Mouse (Mus musculus) neural tube, embryonic 14.5 days (tissue): ENCODE results near the gene Dhodh. TPM values are rescaled to one million over a fixed set of nuclear protein-coding genes. Genes with fewer than 3 reads are reported as not detected.

ENCODE experiments used
- ATAC-seq: fragments of 200-750 bp; cut with Nextera tagmentation; 2 replicates; pipeline ENCODE4 v1.8.0; 2017; ENCODE audit warnings: low read depth, mild to moderate bottlenecking, moderate TSS enrichment, moderate library complexity
- H3K27ac ChIP-seq: fragments of 300-500 bp; sonication (generic); 2 replicates; pipeline ENCODE4 v1.5.1; 2014; ENCODE audit warnings: low read depth, mild to moderate bottlenecking, control low read depth, low read length, moderate library complexity, mixed read lengths
- H3K27me3 ChIP-seq: fragments of 300-500 bp; sonication (generic); 2 replicates; pipeline ENCODE4 v1.6.1; 2014; ENCODE audit warnings: low read length; ENCODE audit not compliant: control insufficient read depth, insufficient read depth
- H3K36me3 ChIP-seq: fragments of 300-500 bp; sonication (generic); 2 replicates; pipeline ENCODE4 v1.6.1; 2014; ENCODE audit warnings: low read length, mixed read lengths; ENCODE audit not compliant: control insufficient read depth, insufficient read depth
- H3K4me1 ChIP-seq: fragments of 300-500 bp; sonication (generic); 2 replicates; pipeline ENCODE4 v1.6.1; 2014; ENCODE audit warnings: low read length; ENCODE audit not compliant: control insufficient read depth, insufficient read depth
- H3K4me2 ChIP-seq: fragments of 300-500 bp; sonication (generic); 2 replicates; pipeline ENCODE4 v1.6.1; 2014; ENCODE audit warnings: mild to moderate bottlenecking, low read depth, low read length, control low read depth
- H3K4me3 ChIP-seq: fragments of 300-500 bp; sonication (generic); 2 replicates; pipeline ENCODE4 v1.5.1; 2014; ENCODE audit warnings: low read depth, low read length, control low read depth, mixed read lengths
- H3K9ac ChIP-seq: fragments of 300-500 bp; sonication (generic); replicated peaks from 2 replicates; pipeline ENCODE4 v1.6.1; 2014; ENCODE audit warnings: low read depth, mild to moderate bottlenecking, control low read depth, low read length, mixed read lengths
- H3K9me3 ChIP-seq: fragments of 300-500 bp; sonication (generic); 2 replicates; pipeline ENCODE4 v1.6.1; 2016; ENCODE audit warnings: low read length; ENCODE audit not compliant: control insufficient read depth
- WGBS: fragments of 180-500 bp; shearing (Covaris S2); extraction: QIAGEN DNeasy Blood & Tissue Kit; methylation state at CpG from one replicate; pipeline ENCODE4 v1.1.7; 2014; 5-methylcytosine and 5-hydroxymethylcytosine counted together
- polyA plus RNA-seq: library from polyadenylated mRNA; unstranded; fragments of >200 nt; fragmentation: Nextera tagmentation; extraction: Ambion mirVana; gene quantifications from 2 replicates; pipeline ENCODE4 v1.2.1, GENCODE M21; 2014

Dhodh gene
- polyA plus RNA-seq, 1 experiment from 2014 or later: 32.8 TPM

GRCm38 (mm10) chr8:109592164-109592563, 16.3 kb downstream of the Dhodh start:
- Histone ChIP-seq H3K9ac (no peak overlapping the region), H3K4me1 (no peaks in the 10 kb centered on the region), H3K9me3 (no peaks in the 10 kb centered on the region), H3K27me3 (no peaks in the 10 kb centered on the region), H3K36me3 (peaks cover 7% of the 10 kb centered on the region; the same call in 1 of the 2 replicates), H3K27ac (no peak overlapping the region), H3K4me3 (no peak overlapping the region), H3K4me2 (no peak overlapping the region)
- 92% methylated on average over 5 of the region's 5 CpGs for WGBS
- ATAC-seq: no peak

DNA sequence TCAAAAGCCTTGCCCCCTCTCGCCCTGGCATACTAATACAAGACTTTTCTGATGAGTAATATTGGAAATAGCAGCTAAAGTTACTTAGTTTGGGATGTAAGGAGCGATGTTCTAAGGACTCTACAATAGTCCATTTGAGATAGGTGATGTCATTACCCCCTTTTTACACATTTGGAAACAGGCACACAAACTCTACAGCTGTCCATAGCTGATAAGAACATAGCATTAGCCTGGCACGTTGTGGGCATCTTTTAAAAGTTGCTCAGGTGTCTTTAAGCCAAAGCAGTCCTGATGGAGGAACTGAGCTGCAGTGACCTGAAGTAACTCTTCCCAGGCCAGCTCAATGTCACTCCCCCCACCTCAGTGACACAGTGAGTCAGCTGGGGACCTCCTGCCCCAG, 17.1 kb downstream of the Dhodh start:
- no peak overlapping the region for H3K4me3 ChIP-seq
- H3K4me2 ChIP-seq: no peak overlapping the region
- no peak overlapping the region for H3K27ac ChIP-seq
- H3K27me3 ChIP-seq: no peaks in the 10 kb centered on the region
- WGBS: 83% methylated on average over 3 of the region's 3 CpGs
- peaks cover 7% of the 10 kb centered on the region; the same call in 1 of the 2 replicates for H3K36me3 ChIP-seq
- ATAC-seq: no peak
- H3K9ac ChIP-seq: no peak overlapping the region
- H3K9me3 ChIP-seq: no peaks in the 10 kb centered on the region
- H3K4me1 ChIP-seq: no peaks in the 10 kb centered on the region

DNA sequence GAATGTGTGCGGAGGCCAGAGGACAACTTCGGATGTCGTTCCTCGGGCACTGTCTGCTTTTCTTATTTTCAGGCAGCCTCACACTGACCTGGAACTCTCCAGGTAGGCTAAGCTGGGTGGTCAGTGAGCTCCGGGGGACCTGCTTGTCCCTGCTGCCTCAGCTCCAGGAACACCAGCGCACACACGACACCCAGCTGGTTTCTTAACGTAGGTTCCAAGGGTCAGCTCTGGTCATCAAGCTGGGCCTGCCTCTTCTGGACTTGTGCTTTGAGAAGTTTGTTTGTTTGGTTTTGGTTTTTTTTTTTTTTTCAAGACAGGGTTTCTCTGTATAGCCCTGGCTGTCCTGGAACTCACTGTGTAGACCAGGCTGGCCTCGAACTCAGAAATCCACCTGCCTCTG, 17.6 kb downstream of the Dhodh start:
- Histone ChIP-seq H3K27me3 (no peaks in the 10 kb centered on the region), H3K4me2 (no peak overlapping the region), H3K27ac (no peak overlapping the region), H3K9me3 (no peaks in the 10 kb centered on the region), H3K9ac (no peak overlapping the region), H3K36me3 (peaks cover 7% of the 10 kb centered on the region; the same call in 1 of the 2 replicates), H3K4me1 (no peaks in the 10 kb centered on the region), H3K4me3 (no peak overlapping the region)
- no peak for ATAC-seq
- WGBS: 88% methylated on average over 9 of the region's 9 CpGs

- no peaks in the 10 kb centered on the region for H3K9me3 ChIP-seq
- H3K27me3 ChIP-seq: no peaks in the 10 kb centered on the region
- no peak for ATAC-seq
- no peak overlapping the region for H3K4me3 ChIP-seq
- H3K4me1 ChIP-seq: no peaks in the 10 kb centered on the region
- H3K27ac ChIP-seq: no peak overlapping the region
- H3K9ac ChIP-seq: no peak overlapping the region
- H3K36me3 ChIP-seq: no peaks in the 10 kb centered on the region; the same call in 1 of the 2 replicates
- H3K4me2 ChIP-seq: no peak overlapping the region
- WGBS: 64% methylated on average over 7 of the region's 7 CpGs
Observed at GRCm38 (mm10) chr8:109586972-109587504, 21.4 kb downstream of the Dhodh start.

DNA sequence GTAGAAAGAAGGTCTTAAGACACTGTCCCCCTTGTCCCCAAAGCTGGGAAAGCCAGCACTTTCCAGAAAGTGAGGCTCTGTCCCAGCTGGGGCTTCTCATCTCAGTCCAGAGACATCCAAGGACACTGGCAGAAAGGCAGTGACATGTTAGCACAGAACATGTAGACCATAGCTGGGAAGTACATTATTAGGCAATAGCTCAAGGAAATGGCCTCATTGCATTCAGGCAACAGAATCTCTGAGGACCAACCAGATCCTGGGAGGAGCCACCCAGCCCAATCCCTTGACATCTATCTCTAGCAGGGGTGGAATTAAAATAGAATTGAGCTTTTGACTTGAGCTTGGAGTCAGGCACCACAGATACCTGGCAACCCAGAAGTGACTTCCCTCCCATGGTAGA, 22.8 kb downstream of the Dhodh start:
- no peaks in the 10 kb centered on the region for H3K9me3 ChIP-seq
- no peaks in the 10 kb centered on the region for H3K36me3 ChIP-seq
- no peak overlapping the region for H3K27ac ChIP-seq
- H3K4me2 ChIP-seq: no peak overlapping the region
- H3K4me1 ChIP-seq: no peaks in the 10 kb centered on the region
- ATAC-seq: no peak
- no peak overlapping the region for H3K4me3 ChIP-seq
- no peaks in the 10 kb centered on the region for H3K27me3 ChIP-seq
- no peak overlapping the region for H3K9ac ChIP-seq

- no peak overlapping the region for H3K4me2 ChIP-seq
- no peaks in the 10 kb centered on the region for H3K36me3 ChIP-seq
- no peaks in the 10 kb centered on the region for H3K4me1 ChIP-seq
- no peak overlapping the region for H3K27ac ChIP-seq
- WGBS: 92% methylated on average over 3 of the region's 3 CpGs
- H3K9ac ChIP-seq: no peak overlapping the region
- ATAC-seq: no peak
- H3K9me3 ChIP-seq: no peaks in the 10 kb centered on the region
- no peak overlapping the region for H3K4me3 ChIP-seq
- no peaks in the 10 kb centered on the region for H3K27me3 ChIP-seq
Observed at GRCm38 (mm10) chr8:109584830-109585229, 23.6 kb downstream of the Dhodh start.

DNA sequence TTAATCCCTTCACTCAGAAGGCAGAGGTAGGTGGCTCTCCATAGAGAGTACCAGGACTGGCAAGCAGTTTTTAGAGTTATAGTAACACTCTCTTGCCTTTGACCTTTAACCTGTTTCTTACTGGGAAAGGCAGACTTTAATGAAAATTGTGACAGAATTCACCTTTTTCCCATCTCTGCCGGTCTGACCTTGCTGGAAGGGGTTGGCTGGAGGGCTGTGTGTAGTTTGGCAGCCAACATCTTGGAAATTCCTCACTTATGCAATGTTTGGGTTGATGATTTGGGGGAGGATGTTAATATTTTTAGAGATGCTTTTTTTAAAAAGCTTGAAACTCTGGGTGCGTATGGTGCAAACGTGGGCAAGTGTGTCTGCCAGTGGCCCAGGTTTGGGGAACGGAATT, 24.2 kb downstream of the Dhodh start:
- Histone ChIP-seq H3K4me2 (no peak overlapping the region), H3K9ac (no peak overlapping the region), H3K36me3 (no peaks in the 10 kb centered on the region), H3K27ac (no peak overlapping the region), H3K4me1 (no peaks in the 10 kb centered on the region), H3K4me3 (no peak overlapping the region), H3K9me3 (no peaks in the 10 kb centered on the region), H3K27me3 (no peaks in the 10 kb centered on the region)
- 84% methylated on average over 4 of the region's 4 CpGs for WGBS
- no peak for ATAC-seq

- ATAC-seq: no peak
- Histone ChIP-seq H3K4me1 (no peaks in the 10 kb centered on the region), H3K36me3 (no peaks in the 10 kb centered on the region), H3K9ac (no peak within 1 kb of the TSS), H3K27me3 (no peaks in the 10 kb centered on the region), H3K4me3 (no peak within 1 kb of the TSS), H3K27ac (no peak within 1 kb of the TSS), H3K9me3 (no peaks in the 10 kb centered on the region), H3K4me2 (no peak within 1 kb of the TSS)
- WGBS: 77% methylated on average over 8 of the region's 8 CpGs
Observed at GRCm38 (mm10) chr8:109578900-109579301, 29.6 kb downstream of the Dhodh start, which contains the start of gene Hp. Gene Hp, minus strand, starts transcription at chr8:109579172.

DNA sequence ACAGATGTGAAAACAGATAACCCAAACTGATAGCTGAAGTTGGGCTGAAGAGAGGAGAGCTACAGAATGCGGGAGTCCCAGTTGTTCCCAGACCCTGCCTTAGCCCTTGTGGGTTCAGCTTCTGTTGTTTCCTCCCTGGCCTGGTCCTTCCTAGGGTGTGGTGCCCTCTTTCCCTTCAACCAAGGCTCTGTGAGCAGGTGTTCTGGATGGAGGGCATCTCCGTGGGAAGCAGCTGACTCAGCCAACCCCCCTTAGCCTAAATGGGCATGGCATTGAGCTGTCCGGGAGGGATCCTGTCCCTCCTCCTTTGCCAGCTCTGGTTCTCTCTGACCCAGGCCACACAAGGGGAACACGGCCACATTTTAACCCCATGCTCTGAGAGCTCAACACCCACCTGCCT, 32.2 kb downstream of the Dhodh start:
- H3K4me1 ChIP-seq: no peaks in the 10 kb centered on the region
- no peak overlapping the region for H3K4me3 ChIP-seq
- ATAC-seq: no peak
- H3K27me3 ChIP-seq: no peaks in the 10 kb centered on the region
- H3K9ac ChIP-seq: no peak overlapping the region
- H3K36me3 ChIP-seq: no peaks in the 10 kb centered on the region
- 80% methylated on average over 4 of the region's 4 CpGs for WGBS
- H3K9me3 ChIP-seq: no peaks in the 10 kb centered on the region
- H3K27ac ChIP-seq: no peak overlapping the region
- H3K4me2 ChIP-seq: no peak overlapping the region
